Mouse (Mus musculus) C2C12 (cell line): Measurements from ENCODE around the gene Gm3646. TPM values are rescaled to one million over a fixed set of nuclear protein-coding genes. Genes with fewer than 3 reads are reported as not detected.

ENCODE experiments used
- H3K27me3 ChIP-seq: one replicate; pipeline ENCODE4 v1.6.1; 2011; ENCODE audit not compliant: control insufficient read depth, insufficient read depth, insufficient read length
- H3K36me3 ChIP-seq: one replicate; pipeline ENCODE4 v1.6.1; 2011; ENCODE audit not compliant: control insufficient read depth, insufficient read depth
- H3K4me3 ChIP-seq: one replicate; pipeline ENCODE4 v1.5.1; 2011; ENCODE audit warnings: mild to moderate bottlenecking, control low read depth; ENCODE audit not compliant: poor library complexity, insufficient read depth, severe bottlenecking
- H3K79me2 ChIP-seq: one replicate; pipeline ENCODE4 v1.6.1; 2011; ENCODE audit not compliant: control insufficient read depth, insufficient read depth
- H3K79me3 ChIP-seq: one replicate; pipeline ENCODE4 v1.6.1; 2011; ENCODE audit warnings: low read depth, control low read depth
- H3ac ChIP-seq: one replicate; pipeline ENCODE3; 2011; ENCODE audit warnings: low read depth; ENCODE audit not compliant: control insufficient read depth, insufficient read length
- CEBPB ChIP-seq: IDR thresholded peaks from one replicate; pipeline ENCODE4 v1.6.1; 2011; ENCODE audit warnings: low read depth, mild to moderate bottlenecking, control low read depth, moderate library complexity
- CTCF ChIP-seq: IDR thresholded peaks from one replicate; pipeline ENCODE4 v1.5.1; 2011; ENCODE audit not compliant: control insufficient read depth, insufficient read depth, insufficient read length
- FOSL1 ChIP-seq: IDR thresholded peaks from one replicate; pipeline ENCODE4 v1.8.0; 2011; ENCODE audit warnings: mild to moderate bottlenecking, low read length; ENCODE audit not compliant: poor library complexity, insufficient read depth, severe bottlenecking
- MAX ChIP-seq: IDR thresholded peaks from one replicate; pipeline ENCODE4 v1.6.1; 2011; ENCODE audit warnings: mild to moderate bottlenecking, control low read depth
- MYOD1 ChIP-seq: IDR thresholded peaks from one replicate; pipeline ENCODE4 v1.6.1; 2011; ENCODE audit warnings: low read depth; ENCODE audit not compliant: control insufficient read depth, insufficient read length
- MYOG ChIP-seq: IDR thresholded peaks from one replicate; pipeline ENCODE4 v1.6.1; 2011; ENCODE audit not compliant: control insufficient read depth, insufficient read length; ENCODE audit errors: extremely low read depth
- USF1 ChIP-seq: IDR thresholded peaks from one replicate; pipeline ENCODE4 v1.6.1; 2011; ENCODE audit warnings: low read depth, mild to moderate bottlenecking, control low read depth, moderate library complexity
- polyA plus RNA-seq: library from polyadenylated mRNA; unstranded; fragments of >200 nt; fragmentation: generic; extraction: Trizol; gene quantifications from one replicate; pipeline ENCODE4 v1.2.1, GENCODE M21; 2012; ENCODE audit warnings: missing spikeins

Gene Gm3646
- polyA plus RNA-seq, 1 experiment, result 0.22 TPM

DNA sequence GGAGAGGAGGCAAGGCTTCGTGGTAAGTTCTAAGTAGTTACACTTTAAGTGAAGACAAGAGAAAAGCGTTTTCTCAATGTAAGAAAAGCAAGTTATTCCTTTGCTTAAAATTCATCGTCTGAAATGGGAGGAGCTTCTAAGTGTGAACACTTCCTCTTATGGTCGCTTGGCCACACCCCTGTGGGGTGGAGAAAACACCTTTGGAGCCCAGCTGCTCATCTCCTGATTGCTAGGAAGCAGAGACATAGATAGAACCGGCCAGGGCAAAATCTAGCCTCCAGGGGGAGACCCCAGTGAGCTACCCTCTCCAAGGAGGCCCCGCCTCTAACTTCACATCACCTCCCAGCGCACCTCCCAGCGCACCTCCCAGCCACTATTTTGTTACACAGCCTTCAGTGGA is 34.7 kb upstream of the Gm3646 start:
- Histone ChIP-seq H3K36me3 (no peaks in the 10 kb centered on the region), H3ac (no peak overlapping the region), H3K27me3 (no peaks in the 10 kb centered on the region), H3K79me2 (no peaks in the 10 kb centered on the region), H3K4me3 (no peak overlapping the region), H3K79me3 (no peaks in the 10 kb centered on the region)
- TF ChIP-seq MAX (no peak), FOSL1 (no peak), CEBPB (no peak), MYOG (no peak), CTCF (no peak), MYOD1 (no peak), USF1 (no peak)

DNA sequence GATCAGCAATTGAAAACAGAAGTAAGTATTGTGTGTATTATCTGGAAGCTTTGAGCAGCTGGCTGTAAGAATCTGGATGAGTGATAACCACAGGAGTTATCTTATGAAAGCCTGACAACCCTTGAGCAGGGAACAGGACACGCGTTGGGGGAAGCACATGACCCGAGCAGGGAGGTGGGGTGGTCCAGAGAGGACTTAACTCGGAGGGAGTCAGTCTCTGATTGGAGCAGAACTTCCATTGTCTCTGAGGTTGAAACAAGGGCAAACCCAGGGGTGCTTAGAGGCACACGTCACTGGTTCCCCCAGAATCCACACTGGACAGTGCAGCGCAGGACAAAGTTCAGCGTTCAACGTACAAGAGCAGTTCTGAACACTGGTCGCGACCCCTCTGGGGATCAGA is 34.1 kb upstream of the Gm3646 start:
- no peaks in the 10 kb centered on the region for H3K79me3 ChIP-seq
- H3K4me3 ChIP-seq, result no peak overlapping the region
- no peak overlapping the region for H3ac ChIP-seq
- no peaks in the 10 kb centered on the region for H3K79me2 ChIP-seq
- no peaks in the 10 kb centered on the region for H3K27me3 ChIP-seq
- TF ChIP-seq CTCF (no peak), MAX (no peak), FOSL1 (no peak), CEBPB (no peak)
- no peaks in the 10 kb centered on the region for H3K36me3 ChIP-seq

DNA sequence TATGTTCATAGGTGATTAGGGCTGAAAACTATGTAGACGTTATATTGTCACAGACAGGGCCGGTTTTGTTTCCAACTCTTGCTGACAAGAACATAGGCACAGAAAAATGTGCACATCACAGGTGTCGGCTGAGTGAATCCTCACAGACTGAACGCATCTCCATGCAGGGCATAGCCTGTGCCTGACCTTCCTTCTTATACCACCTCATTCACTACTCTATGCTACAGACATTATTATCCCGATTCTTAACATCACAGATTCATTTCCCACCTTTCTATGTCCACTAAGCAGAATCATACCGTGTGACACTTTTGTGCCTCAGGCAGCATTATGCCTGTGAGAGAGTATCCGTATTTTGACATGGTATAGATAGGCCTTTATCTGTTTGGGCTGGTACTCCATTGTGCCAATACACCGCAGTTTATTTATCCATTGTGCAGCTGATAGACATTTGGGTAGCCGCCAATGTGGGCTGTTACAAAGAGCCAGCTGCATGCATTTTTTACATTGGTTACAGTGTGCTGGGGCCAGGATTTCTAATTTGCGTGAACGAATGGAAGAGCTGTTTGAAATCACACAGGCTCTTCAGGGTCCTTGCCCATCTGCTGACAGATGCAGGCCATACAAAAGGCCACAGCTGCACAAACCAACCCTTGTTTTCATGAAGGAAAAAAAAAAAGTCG is 33.5 kb upstream of the Gm3646 start:
- Histone ChIP-seq H3K27me3 (no peaks in the 10 kb centered on the region), H3K79me2 (no peaks in the 10 kb centered on the region), H3K79me3 (no peaks in the 10 kb centered on the region), H3K4me3 (no peak overlapping the region), H3K36me3 (no peaks in the 10 kb centered on the region), H3ac (no peak overlapping the region)
- no peak for TF ChIP-seq MYOD1
- no peak for TF ChIP-seq MYOG

DNA sequence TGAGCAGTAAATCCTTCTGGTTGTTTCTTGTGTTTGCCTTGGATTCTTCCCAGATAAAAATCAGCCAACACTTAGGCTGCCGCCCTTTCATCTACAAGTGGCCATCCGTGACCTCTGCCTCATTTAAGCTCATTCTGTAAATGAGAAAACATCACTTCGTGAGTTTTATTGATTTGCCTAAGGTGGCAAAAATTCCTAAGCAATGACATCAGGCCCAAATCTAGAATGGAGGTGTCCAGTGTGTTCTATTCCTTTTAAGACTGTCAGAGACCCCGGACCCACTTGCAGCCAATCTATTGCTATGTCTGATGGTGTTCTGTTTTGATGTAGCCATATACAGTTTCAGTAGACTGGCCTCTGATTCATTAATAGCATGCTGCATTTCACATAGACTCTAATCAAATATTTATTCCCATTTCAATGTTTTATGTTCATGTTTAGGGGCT is 26.5 kb upstream of the Gm3646 start:
- Histone ChIP-seq H3K79me2 (no peaks in the 10 kb centered on the region), H3K79me3 (no peaks in the 10 kb centered on the region), H3K36me3 (no peaks in the 10 kb centered on the region), H3K4me3 (no peak overlapping the region), H3K27me3 (no peaks in the 10 kb centered on the region), H3ac (no peak overlapping the region)
- TF ChIP-seq CTCF (no peak), MAX (no peak)

DNA sequence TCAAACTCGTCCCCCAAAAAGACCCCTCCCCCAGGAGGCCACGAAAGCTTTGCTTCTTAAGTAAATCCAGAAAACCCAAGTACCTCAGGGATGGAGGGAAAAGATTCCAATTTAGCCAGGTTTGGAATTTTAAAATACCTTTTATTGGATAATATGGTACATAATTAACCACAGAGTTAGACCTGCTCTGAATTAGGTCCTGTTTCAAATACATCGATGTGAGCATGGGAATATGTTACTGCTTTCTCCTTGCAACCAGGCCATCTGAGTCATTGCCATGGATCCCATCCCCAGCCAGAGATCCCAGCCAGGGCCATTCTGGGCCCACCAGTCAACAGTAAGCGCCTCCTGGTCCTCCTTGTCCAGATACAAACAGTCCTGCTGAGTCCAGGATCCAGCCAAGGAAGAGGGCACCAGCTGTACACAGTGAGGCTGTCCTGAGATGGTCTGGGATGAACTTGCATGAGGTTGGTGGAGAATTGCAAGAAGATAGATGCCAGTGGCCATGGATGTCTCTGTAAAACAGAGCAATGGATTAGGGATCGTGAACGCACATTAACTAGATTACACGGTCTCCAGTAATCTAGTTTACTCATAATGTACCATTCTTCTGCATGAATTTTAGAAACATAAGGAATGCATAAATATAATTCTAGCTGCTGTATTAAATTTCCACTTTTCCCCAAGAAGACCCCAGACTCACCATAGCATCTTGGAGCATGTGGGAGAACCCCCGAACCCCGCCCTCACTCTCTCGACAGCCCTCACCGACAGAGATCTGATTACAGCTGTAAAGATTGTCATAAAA is 25.9 kb upstream of the Gm3646 start:
- no peaks in the 10 kb centered on the region for H3K79me3 ChIP-seq
- no peak overlapping the region for H3K4me3 ChIP-seq
- H3ac ChIP-seq, result no peak overlapping the region
- no peaks in the 10 kb centered on the region for H3K27me3 ChIP-seq
- TF ChIP-seq CEBPB (no peak), CTCF (no peak), FOSL1 (no peak), MYOG (no peak), USF1 (no peak), MAX (no peak), MYOD1 (no peak)
- no peaks in the 10 kb centered on the region for H3K79me2 ChIP-seq
- no peaks in the 10 kb centered on the region for H3K36me3 ChIP-seq

DNA sequence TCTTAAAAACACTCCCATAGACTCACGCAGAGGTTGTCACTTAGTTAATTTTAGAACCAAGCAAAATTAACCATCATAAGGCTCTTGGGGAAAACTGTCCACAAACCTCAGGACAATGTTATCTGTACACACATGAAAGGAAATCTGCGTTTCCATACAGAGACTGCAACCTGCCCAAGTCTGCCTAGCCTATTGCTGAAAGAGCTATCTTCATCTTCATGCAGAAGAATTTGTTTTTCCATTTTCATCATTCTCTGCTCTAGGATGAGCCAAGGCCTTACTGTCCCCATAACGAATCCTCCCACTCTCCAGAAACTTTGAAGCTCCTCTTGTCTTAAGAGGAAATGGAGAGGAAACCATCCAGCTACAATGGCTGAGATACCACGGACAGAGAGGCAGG is 19.8 kb upstream of the Gm3646 start:
- Histone ChIP-seq H3K79me3 (no peaks in the 10 kb centered on the region), H3K79me2 (no peaks in the 10 kb centered on the region), H3K36me3 (no peaks in the 10 kb centered on the region), H3K27me3 (no peaks in the 10 kb centered on the region), H3ac (no peak overlapping the region), H3K4me3 (no peak overlapping the region)
- TF ChIP-seq MYOG, result no peak
- no peak for TF ChIP-seq CEBPB
- TF ChIP-seq MYOD1, result no peak
- TF ChIP-seq CTCF, result no peak
- no peak for TF ChIP-seq MAX
- TF ChIP-seq FOSL1, result no peak
- no peak for TF ChIP-seq USF1
